Mouse (Mus musculus): Measurements from ENCODE around the gene Zfp646. TPM values are rescaled to one million over a fixed set of nuclear protein-coding genes. Genes with fewer than 3 reads are reported as not detected.

Zfp646 gene
- 10 to 100 TPM; 48.4 to 48.8 TPM for total RNA-seq (2023)

GRCm38 (mm10) chr7:127876041-127876466 is at the start of gene Zfp646:
Gene Zfp646 (plus strand): TSS chr7:127876221.

GRCm38 (mm10) chr7:127876467-127877348 is 687 bp downstream of the Zfp646 start, which contains the start of gene Zfp668:
Gene Zfp668 (minus strand): TSS chr7:127876828.

GRCm38 (mm10) chr7:127890798-127891197 is 14.8 kb downstream of the Zfp646 start, which contains the start of gene Prss53:
Gene Prss53 (minus strand): TSS chr7:127890970.

GRCm38 (mm10) chr7:127895442-127895841 is 19.4 kb downstream of the Zfp646 start, which contains the start of the genes Gm21974 and Vkorc1:
Gene Gm21974 (minus strand): TSS chr7:127895454.
Gene Vkorc1 (minus strand): TSS chr7:127895617.

GRCm38 (mm10) chr7:127903971-127904796 is 28.2 kb downstream of the Zfp646 start, which contains the start of gene Bckdk:
Gene Bckdk (plus strand): TSS chr7:127904082.

GRCm38 (mm10) chr7:127912190-127912871 is 36.3 kb downstream of the Zfp646 start, which contains the start of gene Kat8:
Gene Kat8 (plus strand): TSS chr7:127912516.

GRCm38 (mm10) chr7:127929923-127930322 is 53.9 kb downstream of the Zfp646 start, which contains the start of gene Prss8:
Gene Prss8 (minus strand): TSS chr7:127930104.

Other genes starting within 250 kb of the Zfp646 start
- 10 to 100 TPM; 38.5 to 43.9 TPM for gene Bcl7c, start 167.3 kb upstream of the Zfp646 start, total RNA-seq (2023)
- gene Ctf1, start 163.5 kb upstream of the Zfp646 start, total RNA-seq (2023) = not detected
- gene Ctf2, start 144.1 kb upstream of the Zfp646 start, total RNA-seq (2023) = not detected
- 10 to 100 TPM in 1 of 2 experiments, 1 to 10 TPM in 1; 9.8 to 11.1 TPM for gene Fbxl19, start 131.7 kb upstream of the Zfp646 start, total RNA-seq (2023)
- gene Orai3, start 106.4 kb upstream of the Zfp646 start, total RNA-seq (2023) = 10 to 100 TPM; 52.5 to 54.7 TPM
- gene Setd1a, start 99.6 kb upstream of the Zfp646 start, total RNA-seq (2023) = 10 to 100 TPM; 45.6 to 53.7 TPM
- gene Gm49388, start 90.6 kb upstream of the Zfp646 start, total RNA-seq (2023) = not detected
- gene Hsd3b7, start 75.6 kb upstream of the Zfp646 start, total RNA-seq (2023) = 10 to 100 TPM; 26.3 to 30.0 TPM
- gene Stx4a, start 51.9 kb upstream of the Zfp646 start, total RNA-seq (2023) = 100 to 1,000 TPM; 136 to 139 TPM
- under 1 TPM in 1 of 2 experiments, not detected in 1; 0.13 TPM for gene Stx1b, start 51.7 kb upstream of the Zfp646 start, total RNA-seq (2023)
- gene Zfp668, start 607 bp downstream of the Zfp646 start, total RNA-seq (2023) = 1 to 10 TPM; 7.6 to 9.2 TPM
- 1 to 10 TPM; 1.0 to 1.3 TPM for gene Prss53, start 14.7 kb downstream of the Zfp646 start, total RNA-seq (2023)
- not detected for gene Gm21974, start 19.2 kb downstream of the Zfp646 start, total RNA-seq (2023)
- 10 to 100 TPM; 19.8 to 22.4 TPM for gene Vkorc1, start 19.4 kb downstream of the Zfp646 start, total RNA-seq (2023)
- 10 to 100 TPM; 28.2 to 30.0 TPM for gene Bckdk, start 27.9 kb downstream of the Zfp646 start, total RNA-seq (2023)
- gene Kat8, start 36.3 kb downstream of the Zfp646 start, total RNA-seq (2023) = 10 to 100 TPM; 28.7 to 31.1 TPM
- gene Prss8, start 53.9 kb downstream of the Zfp646 start, total RNA-seq (2023) = not detected
- 1 to 10 TPM in 1 of 2 experiments, under 1 TPM in 1; 0.70 to 1.4 TPM for gene Prss36, start 70.5 kb downstream of the Zfp646 start, total RNA-seq (2023)
- 100 to 1,000 TPM; 505 to 623 TPM for gene Fus, start 91.2 kb downstream of the Zfp646 start, total RNA-seq (2023)
- gene Pycard, start 117.6 kb downstream of the Zfp646 start, total RNA-seq (2023) = 10 to 100 TPM; 60.4 to 89.0 TPM
- gene Trim72, start 127.7 kb downstream of the Zfp646 start, total RNA-seq (2023) = under 1 TPM in 1 of 2 experiments, not detected in 1; 0.64 TPM
- 100 to 1,000 TPM; 557 to 582 TPM for gene Itgam, start 186.4 kb downstream of the Zfp646 start, total RNA-seq (2023)
- gene Gm49368, start 186.5 kb downstream of the Zfp646 start, total RNA-seq (2023) = 10 to 100 TPM; 12.8 to 19.9 TPM